Mouse (Mus musculus) E14TG2a.4 (cell line): ENCODE measurements around the gene Ifi211.
"Not testable (repeated sequence)": the region's sequence is repeated elsewhere in the genome, so short reads cannot be mapped to it uniquely, and the experiment has no call there.

ENCODE experiments used
- CTCF ChIP-seq: conservative IDR thresholded peaks from 2 replicates; pipeline ENCODE4 v1.5.1; 2014; ENCODE audit warnings: low read length
- NANOG ChIP-seq: IDR thresholded peaks from 2 replicates; pipeline ENCODE4 v1.6.1; 2014; ENCODE audit warnings: borderline replicate concordance, low read length, mixed read lengths
- POU5F1 ChIP-seq: IDR thresholded peaks from 2 replicates; pipeline ENCODE4 v1.6.1; 2014; ENCODE audit warnings: low read length, borderline replicate concordance

DNA sequence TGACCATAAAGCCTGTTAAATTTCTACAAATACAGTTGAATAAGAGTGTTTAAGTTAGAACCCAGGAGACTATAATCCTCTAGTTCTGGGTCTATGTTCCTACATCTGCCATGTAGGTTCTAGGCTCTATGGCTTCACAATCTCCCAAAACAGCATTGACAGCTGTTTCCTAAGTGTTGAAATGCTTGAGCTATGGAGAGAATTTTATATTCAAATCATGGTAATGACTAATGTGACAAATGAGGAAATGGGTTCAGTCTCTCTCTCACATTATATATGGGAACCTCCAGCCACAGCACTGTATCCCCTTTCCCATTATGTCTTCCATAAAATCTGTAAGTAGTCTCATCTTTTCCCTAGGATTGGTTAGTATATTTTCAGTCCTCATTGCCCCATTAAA, 4.5 kb downstream of the Ifi211 start:
- TF ChIP-seq CTCF, POU5F1, NANOG: not testable (repeated sequence)
